In genomic region chr13:92636910-92637275, GRCm38 (mm10) we compare ENCODE assay signal across 8 mouse cellular contexts. TPM values are rescaled to one million over a fixed set of nuclear protein-coding genes. Genes with fewer than 3 reads are reported as not detected.
DNase-seq lines count a peak whose midpoint lies in the region; ATAC-seq lines count a peak whose summit lies in the region.

No protein-coding gene starts in this region.

- H3K9ac ChIP-seq in forebrain, embryonic 11.5 days (ENCODE audit: low read length): peak overlapping the region; percentile 44
- H3K9ac ChIP-seq in hindbrain, embryonic 11.5 days (ENCODE audit: low read depth, low read length): no peak overlapping the region

- no peaks in the 10 kb centered on the region for H3K36me3 ChIP-seq in forebrain, embryonic 11.5 days (ENCODE audit: control insufficient read depth, insufficient read depth, low read length)
- no peaks in the 10 kb centered on the region for H3K36me3 ChIP-seq in hindbrain, embryonic 11.5 days (ENCODE audit: control insufficient read depth, insufficient read depth, low read length)

- WGBS in forebrain, embryonic 11.5 days: 4% methylated on average over 7 of the region's 7 CpGs
- 5% methylated on average over 7 of the region's 7 CpGs for WGBS in hindbrain, embryonic 11.5 days

- DNase-seq in CD4-positive, CD25-positive, alpha-beta regulatory T cell, adult 2 months (ENCODE audit: low read depth, low spot score): peak; percentile 80
- DNase-seq in adipocyte (ENCODE audit: low spot score): peak; percentile 78
- peak; percentile 65 for DNase-seq in forebrain, embryonic 11.5 days (ENCODE audit: low spot score)
- peak; percentile 64 for DNase-seq in hindbrain, embryonic 11.5 days (ENCODE audit: low spot score)
- peak; percentile 58 to 70 for DNase-seq in left cerebral cortex, postnatal 14 days (ENCODE audit: low spot score in 2 of 2)
- peak; percentile 41 for DNase-seq in right cerebral cortex, postnatal 25 days
- no peak for DNase-seq in cerebellum, adult 8-10 months

- intact Hi-C loops in left cerebral cortex, postnatal 14 days (cut with DNase I): no loop called here

- peak overlapping the region; percentile 27; the same call in 1 of the 2 replicates for H3K4me2 ChIP-seq in forebrain, embryonic 11.5 days (ENCODE audit: low read depth, low read length, severe bottlenecking)
- H3K4me2 ChIP-seq in hindbrain, embryonic 11.5 days (replicated peaks; ENCODE audit: low read depth, low read length): no peak overlapping the region

- H3K27ac ChIP-seq in forebrain, embryonic 11.5 days (ENCODE audit: low read depth, low read length): 0 out of 2 replicates have a peak overlapping the region, but pooled peaks have one; percentile 37
- H3K27ac ChIP-seq in hindbrain, embryonic 11.5 days (ENCODE audit: low read depth, low read length): no peak overlapping the region

- peak; percentile 80 for ATAC-seq in forebrain, embryonic 11.5 days (replicated peaks; ENCODE audit: low FRiP score)
- ATAC-seq in hindbrain, embryonic 11.5 days (ENCODE audit: low FRiP score): peak; percentile 84
- ATAC-seq in megakaryocyte progenitor cell, adult 5-6 weeks (replicated peaks; ENCODE audit: poor library complexity): peak; percentile 94

- H3K27me3 ChIP-seq in forebrain, embryonic 11.5 days (ENCODE audit: control insufficient read depth, insufficient read depth, low read length): no peaks in the 10 kb centered on the region
- no peaks in the 10 kb centered on the region for H3K27me3 ChIP-seq in hindbrain, embryonic 11.5 days (ENCODE audit: control insufficient read depth, insufficient read depth, low read length)

- no peaks in the 10 kb centered on the region for H3K9me3 ChIP-seq in forebrain, embryonic 11.5 days (ENCODE audit: control insufficient read depth, low read length)
- no peaks in the 10 kb centered on the region for H3K9me3 ChIP-seq in hindbrain, embryonic 11.5 days (ENCODE audit: control insufficient read depth, low read length)

- H3K4me1 ChIP-seq in forebrain, embryonic 11.5 days (replicated peaks; ENCODE audit: control insufficient read depth, insufficient read depth, low read length): peaks cover 6% of the 10 kb centered on the region; the same call in 1 of the 2 replicates
- H3K4me1 ChIP-seq in hindbrain, embryonic 11.5 days (replicated peaks; ENCODE audit: control insufficient read depth, insufficient read depth, low read length): 0 out of 2 replicates have a peak, but pooled peaks cover 6% of the 10 kb centered on the region

- H3K4me3 ChIP-seq in forebrain, embryonic 11.5 days (ENCODE audit: low read depth, low read length): no peak overlapping the region
- H3K4me3 ChIP-seq in hindbrain, embryonic 11.5 days (ENCODE audit: low read depth, low read length): no peak overlapping the region

RNA-seq across cellular contexts. Expression of gene Serinc5, which starts 26.0 kb away (rescaled TPM):
- 6.6 and 7.7 TPM in 2 replicates for polyA plus RNA-seq in forebrain, embryonic 11.5 days (2014; fragmentation: Nextera tagmentation; extraction: Ambion mirVana)
- 10.4 and 13.8 TPM in 2 replicates for polyA plus RNA-seq in hindbrain, embryonic 11.5 days (2014; fragmentation: Nextera tagmentation; extraction: Ambion mirVana)
- 10 to 100 TPM; 60.2 to 73.2 TPM for total RNA-seq in left cerebral cortex, postnatal 14 days (2021)
- 9.1 and 9.4 TPM in 2 replicates for total RNA-seq in megakaryocyte progenitor cell, adult 5-6 weeks (2015)
- 5.9 TPM in 2 replicates for total RNA-seq in megakaryocyte progenitor cell, adult 5-6 weeks (2017)

Comparison
In these comparisons a context has a peak if more than half of its experiments do, and no peak if none do; other contexts are left out.
1. RNA of gene Serinc5, which starts 26.0 kb away (total RNA-seq): 60.2 to 73.2 TPM in left cerebral cortex, postnatal 14 days; 5.9 to 9.4 TPM in megakaryocyte progenitor cell, adult 5-6 weeks; every median in the first group is over 4 times any median in the second.
2. Peak in every context shown above with its lines, with median percentiles within 50 percentile points of each other: ATAC-seq.